Mouse (Mus musculus) subcutaneous adipose tissue, adult 2 months (tissue): Measurements from ENCODE around the gene Zcwpw1. TPM values are rescaled to one million over a fixed set of nuclear protein-coding genes. Genes with fewer than 3 reads are reported as not detected.

Experiments used
- polyA plus RNA-seq: library from polyadenylated mRNA; depleted of rRNA; stranded (reverse); fragments of >200 nt; gene quantifications from 2 replicates; pipeline ENCODE4 v1.2.3, GENCODE M21; 2012; ENCODE audit warnings: low replicate concordance; rRNA removed

Zcwpw1 gene
- 1.9 and 2.5 TPM in 2 replicates for polyA plus RNA-seq

DNA sequence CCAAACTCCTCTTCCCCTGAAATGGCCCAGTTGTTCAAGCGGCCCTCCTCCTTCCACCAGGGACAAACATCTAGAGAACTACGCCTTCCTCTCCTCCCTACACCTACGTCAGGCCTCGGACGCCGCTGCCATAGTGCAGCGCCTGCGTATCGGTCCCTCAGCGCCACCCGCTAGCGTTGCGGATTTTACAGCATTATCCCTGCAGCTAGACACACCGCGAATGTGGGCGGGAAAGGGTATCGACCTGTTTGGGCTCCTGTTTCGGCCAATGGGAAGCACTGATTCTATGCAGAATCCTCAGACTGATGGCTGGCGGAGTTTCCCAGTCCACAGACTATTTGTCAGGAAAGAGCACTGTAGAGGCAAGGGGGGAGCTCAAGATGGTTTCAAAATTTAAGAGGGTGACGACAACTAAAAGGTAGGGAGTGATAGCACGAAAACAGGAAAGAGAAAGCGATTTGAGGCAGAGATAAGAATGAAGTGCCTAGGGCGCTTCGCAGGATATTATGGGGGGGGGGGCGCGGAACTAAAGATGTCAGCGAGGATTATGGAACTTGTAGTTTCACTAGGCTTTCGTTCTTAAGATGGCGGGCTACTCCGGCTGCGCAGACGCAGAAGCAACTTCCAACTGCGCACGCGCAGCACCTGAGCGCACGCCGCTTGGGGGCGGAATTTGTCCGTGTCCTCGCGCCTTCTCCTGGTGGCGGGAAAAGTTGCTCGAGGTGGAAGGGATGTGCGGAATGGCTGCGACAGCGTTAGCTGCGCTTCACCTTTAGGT lies at the start of gene Zcwpw1, which contains the start of gene Mepce:
Zcwpw1 (plus strand) TSS at position 648 of the 778 bp plus-strand sequence.
Mepce (minus strand) TSS at position 505 of the 778 bp plus-strand sequence.

GRCm38 (mm10) chr5:137741023-137741931 lies 46.3 kb upstream of the Zcwpw1 start, which contains the start of gene Nyap1:
Nyap1 (minus strand) TSS chr5:137741607.

DNA sequence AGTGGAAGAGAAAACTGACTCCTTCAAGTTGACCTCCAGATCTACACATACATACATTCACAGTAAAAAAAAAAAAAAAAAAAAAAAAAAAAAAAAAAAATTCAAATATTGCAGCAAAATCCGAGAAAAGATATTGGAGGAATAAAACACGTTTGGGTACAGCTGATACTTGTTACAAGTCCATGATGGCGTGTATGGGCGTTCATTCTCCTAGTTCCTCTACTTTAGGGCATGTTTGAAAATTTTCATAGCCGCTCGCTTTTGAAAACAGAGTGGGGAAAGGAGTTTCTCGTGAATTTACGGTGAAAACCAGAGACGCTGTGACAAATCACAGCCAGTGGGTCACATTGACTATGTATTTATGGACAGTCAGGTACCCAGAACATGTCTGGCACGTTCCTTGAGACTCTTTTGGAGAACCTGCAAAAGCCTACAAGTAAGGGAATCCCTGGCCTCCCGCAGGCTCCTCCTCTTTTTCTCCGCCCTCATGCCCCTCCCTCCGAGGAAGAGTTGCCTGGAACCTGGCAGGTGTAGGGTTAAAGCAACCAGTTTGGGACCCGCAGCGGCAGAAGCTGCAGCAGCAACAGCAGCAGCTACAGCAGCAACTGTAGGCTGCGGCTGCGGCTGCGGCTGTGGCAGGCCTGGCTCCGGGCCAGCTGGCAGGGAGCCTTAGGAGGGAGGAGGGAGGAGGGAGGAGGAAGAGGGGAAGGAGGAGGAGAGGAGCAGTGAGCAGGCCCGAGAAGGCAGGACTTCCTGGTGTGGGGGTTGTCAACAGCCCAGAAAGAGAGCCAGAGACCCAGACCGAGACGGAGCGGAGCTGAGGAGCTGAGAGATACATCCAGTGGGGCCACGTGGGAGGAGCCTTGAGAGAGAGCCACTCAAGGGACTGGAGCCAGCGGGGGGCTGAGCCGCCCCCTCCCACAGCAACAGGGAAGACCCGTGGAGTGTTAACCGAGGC lies 42.1 kb upstream of the Zcwpw1 start, which contains the start of gene Tsc22d4:
Tsc22d4 (plus strand) TSS at position 517 of the 958 bp plus-strand sequence.

DNA sequence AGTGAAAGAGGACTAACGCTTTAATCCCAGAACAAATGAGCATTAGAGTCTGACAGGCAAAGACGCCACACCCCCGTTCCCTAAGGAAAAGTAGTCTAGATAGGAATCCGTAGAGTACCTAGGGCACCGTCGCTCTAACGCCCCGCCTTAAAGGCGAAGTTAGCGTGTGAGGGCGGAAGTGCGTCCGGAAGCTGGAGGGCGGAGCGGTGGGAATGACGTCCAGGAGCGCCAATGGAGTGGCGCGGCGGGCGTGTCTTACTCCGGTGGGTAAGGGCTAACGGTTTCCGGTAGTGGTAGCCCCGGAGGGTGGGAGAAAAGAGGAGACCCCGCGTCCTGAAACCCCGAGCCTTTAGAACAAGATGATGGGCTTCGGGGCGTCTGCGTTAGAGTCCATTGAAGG lies 9.0 kb upstream of the Zcwpw1 start, which contains the start of gene Ppp1r35:
Ppp1r35 (plus strand) TSS at position 215 of the 400 bp plus-strand sequence.

DNA sequence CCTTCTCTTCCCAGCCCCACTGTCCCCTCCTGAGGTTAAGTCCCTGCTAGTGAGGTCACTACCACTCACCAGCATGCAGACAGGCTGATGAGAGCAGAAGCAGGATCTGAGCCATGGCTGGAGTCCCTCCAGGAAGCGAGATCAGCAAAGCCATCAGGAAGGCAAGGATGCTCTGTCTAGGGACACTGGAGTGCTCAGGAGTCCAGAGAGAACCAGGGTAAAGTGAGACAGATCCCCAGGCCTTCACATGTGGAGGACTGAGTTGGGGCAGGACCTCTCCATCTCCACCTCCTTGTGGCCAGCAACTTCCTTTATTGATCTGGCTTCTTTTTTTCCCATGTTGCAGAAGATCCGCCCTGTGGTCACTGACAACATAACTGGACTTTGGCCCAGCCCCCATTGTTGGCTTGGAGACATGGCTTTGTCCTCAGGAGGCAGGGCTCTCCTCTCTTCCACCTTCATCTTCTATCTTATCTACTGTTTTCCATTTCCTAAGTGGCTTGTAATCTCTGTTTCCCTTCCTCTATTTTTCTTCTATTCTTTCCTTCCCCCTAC lies 48.4 kb downstream of the Zcwpw1 start, which contains the start of gene Pilra:
Pilra (minus strand) TSS at position 316 of the 555 bp plus-strand sequence.

GRCm38 (mm10) chr5:137857960-137858710 lies 70.5 kb downstream of the Zcwpw1 start, which contains the start of gene Pilrb1:
Pilrb1 (minus strand) TSS chr5:137858106.

GRCm38 (mm10) chr5:137871644-137872380 lies 84.2 kb downstream of the Zcwpw1 start, which contains the start of gene Pilrb2:
Pilrb2 (minus strand) TSS chr5:137871815.

Other genes starting within 250 kb of the Zcwpw1 start
- 0.14 and 1.6 TPM in 2 replicates for gene Actl6b, start 234.3 kb upstream of the Zcwpw1 start, polyA plus RNA-seq
- gene Tfr2, start 218.0 kb upstream of the Zcwpw1 start, polyA plus RNA-seq: 5.8 and 25.3 TPM in 2 replicates
- 85.2 and 108 TPM in 2 replicates for gene Mospd3, start 186.7 kb upstream of the Zcwpw1 start, polyA plus RNA-seq
- gene Pcolce, start 174.0 kb upstream of the Zcwpw1 start, polyA plus RNA-seq: 140 and 168 TPM in 2 replicates
- gene Fbxo24, start 158.8 kb upstream of the Zcwpw1 start, polyA plus RNA-seq: 0.71 and 0.79 TPM in 2 replicates
- 37.2 and 60.0 TPM in 2 replicates for gene Lrch4, start 158.7 kb upstream of the Zcwpw1 start, polyA plus RNA-seq
- gene Gm20605, start 158.6 kb upstream of the Zcwpw1 start, polyA plus RNA-seq: 14.9 and 32.2 TPM in 2 replicates
- 60.1 and 83.8 TPM in 2 replicates for gene Sap25, start 146.5 kb upstream of the Zcwpw1 start, polyA plus RNA-seq
- 29.5 and 86.2 TPM in 2 replicates for gene Irs3, start 142.1 kb upstream of the Zcwpw1 start, polyA plus RNA-seq
- 32.7 and 54.1 TPM in 2 replicates for gene Agfg2, start 103.1 kb upstream of the Zcwpw1 start, polyA plus RNA-seq
- 0.77 and 4.9 TPM in 2 replicates for gene Nyap1, start 46.2 kb upstream of the Zcwpw1 start, polyA plus RNA-seq
- gene Tsc22d4, start 42.1 kb upstream of the Zcwpw1 start, polyA plus RNA-seq: 77.4 and 106 TPM in 2 replicates
- gene Ppp1r35, start 8.9 kb upstream of the Zcwpw1 start, polyA plus RNA-seq: 24.9 and 28.3 TPM in 2 replicates
- 35.8 and 48.0 TPM in 2 replicates for gene Mepce, start 143 bp upstream of the Zcwpw1 start, polyA plus RNA-seq
- 2.6 and 7.9 TPM in 2 replicates for gene Pilra, start 48.5 kb downstream of the Zcwpw1 start, polyA plus RNA-seq
- gene Pilrb1, start 70.3 kb downstream of the Zcwpw1 start, polyA plus RNA-seq: 3.9 and 6.1 TPM in 2 replicates
- 4.4 and 4.8 TPM in 2 replicates for gene Pilrb2, start 84.0 kb downstream of the Zcwpw1 start, polyA plus RNA-seq
- not detected in 2 replicates for gene Cyp3a13, start 133.8 kb downstream of the Zcwpw1 start, polyA plus RNA-seq
- 0.09 and 0.14 TPM in 2 replicates for gene Gjc3, start 175.3 kb downstream of the Zcwpw1 start, polyA plus RNA-seq
- 0.16 and 0.39 TPM in 2 replicates for gene Azgp1, start 193.7 kb downstream of the Zcwpw1 start, polyA plus RNA-seq
- not detected in 2 replicates for gene Smok3a, start 233.5 kb downstream of the Zcwpw1 start, polyA plus RNA-seq
- not detected in 2 replicates for gene Smok3b, start 233.6 kb downstream of the Zcwpw1 start, polyA plus RNA-seq